Mouse (Mus musculus): ENCODE data around the gene Crtc1. TPM values are rescaled to one million over a fixed set of nuclear protein-coding genes. Genes with fewer than 3 reads are reported as not detected.

The Crtc1 gene
- total RNA-seq, 4 experiments from 2014 or later: 25.3 to 52.7 (median 36.5) TPM

DNA sequence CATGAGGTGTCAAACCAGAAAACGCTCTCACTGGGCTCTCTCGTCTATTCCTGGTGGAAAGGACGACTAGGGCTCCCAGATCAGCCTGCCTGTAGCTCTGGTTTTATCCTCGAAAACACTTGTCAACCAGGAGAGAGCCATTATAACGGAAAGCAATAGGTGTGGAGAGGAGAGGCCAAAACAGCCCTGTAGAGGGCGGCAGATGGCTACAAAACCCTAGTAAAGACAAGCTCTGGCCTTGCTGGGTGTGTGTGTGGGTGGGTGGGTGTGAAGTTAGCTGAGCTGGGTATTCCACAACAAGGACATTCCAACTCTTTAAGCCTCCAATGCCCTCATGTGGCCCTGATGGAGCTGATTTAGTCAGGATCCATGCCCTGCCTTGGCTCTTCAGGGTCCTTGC is 95.7 kb downstream of the Crtc1 start:
- no peak for DNase-seq

- DNase-seq: no peak
These were observed 96.3 kb downstream of the Crtc1 start for GRCm38 (mm10) chr8:70343076-70343475.

DNA sequence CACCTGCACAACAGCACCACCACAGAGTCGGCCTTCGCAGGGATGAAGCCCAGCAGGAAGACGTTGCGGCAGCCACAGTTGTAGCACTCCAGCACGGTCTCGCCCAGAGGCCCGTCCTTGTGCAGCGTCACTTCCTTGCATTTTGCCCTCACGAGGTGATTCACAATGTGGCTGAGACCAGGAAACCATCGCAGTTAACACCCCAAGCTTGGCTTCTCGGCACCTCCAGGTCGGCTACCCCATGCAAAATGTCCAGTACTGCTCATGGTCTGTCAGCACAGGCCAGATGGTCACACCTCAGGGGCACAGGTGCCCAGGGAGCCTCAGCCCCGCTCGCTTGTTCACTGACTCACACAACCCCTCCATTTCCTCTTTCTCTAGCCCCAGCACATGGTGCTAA is 97.4 kb downstream of the Crtc1 start:
- no peak for DNase-seq

GRCm38 (mm10) chr8:70340659-70341058 is 98.7 kb downstream of the Crtc1 start:
- no peak for DNase-seq

DNA sequence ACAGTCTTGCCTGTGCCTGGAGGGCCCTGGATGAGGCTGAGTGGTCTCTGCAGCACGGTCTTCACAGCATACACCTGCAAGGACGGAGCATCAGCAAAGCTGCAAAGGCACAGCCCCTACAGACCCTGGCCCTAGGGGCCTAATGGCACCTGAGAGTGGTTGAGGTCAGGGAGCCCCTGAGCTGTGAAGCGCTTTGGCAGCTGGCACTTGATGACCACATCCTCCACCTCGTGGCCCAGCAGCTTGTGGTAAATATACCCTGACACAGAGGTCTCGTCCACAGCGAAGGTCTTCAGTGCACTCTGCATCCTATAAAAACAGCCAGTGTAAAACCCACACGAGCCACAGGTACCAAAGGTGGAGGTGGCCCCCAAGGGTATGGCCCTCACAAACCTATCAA is 100.4 kb downstream of the Crtc1 start:
- DNase-seq: no peak

- no peak for DNase-seq
These were observed 106.5 kb downstream of the Crtc1 start for GRCm38 (mm10) chr8:70332878-70333202.

Other genes with a start within 250 kb of the Crtc1 start
- 10 to 100 TPM; 41.0 to 54.2 (median 43.1) TPM for gene Slc25a42, start 227.3 kb downstream of the Crtc1 start, total RNA-seq (2022)
- gene Sugp2, start 205.4 kb downstream of the Crtc1 start, total RNA-seq (2022): 10 to 100 TPM; 34.6 to 65.6 (median 46.1) TPM
- 10 to 100 TPM; 13.3 to 19.3 (median 16.0) TPM for gene Armc6, start 205.1 kb downstream of the Crtc1 start, total RNA-seq (2022)
- 10 to 100 TPM; 18.7 to 38.9 (median 29.2) TPM for gene Homer3, start 156.8 kb downstream of the Crtc1 start, total RNA-seq (2022)
- 10 to 100 TPM; 74.5 to 93.4 (median 86.3) TPM for gene Ddx49, start 137.1 kb downstream of the Crtc1 start, total RNA-seq (2022)
- gene Cope, start 137.1 kb downstream of the Crtc1 start, total RNA-seq (2022): 100 to 1,000 TPM; 190 to 236 (median 226) TPM
- gene Cers1, start 123.8 kb downstream of the Crtc1 start, total RNA-seq (2022): 1 to 10 TPM; 2.8 to 5.3 (median 4.1) TPM
- 1 to 10 TPM in 2 of 4 experiments, under 1 TPM in 2; 0.70 to 1.6 (median 1.1) TPM for gene Gdf1, start 109.8 kb downstream of the Crtc1 start, total RNA-seq (2022)
- gene Upf1, start 86.3 kb downstream of the Crtc1 start, total RNA-seq (2022): 10 to 100 TPM; 64.2 to 82.6 (median 76.1) TPM
- gene Comp, start 66.0 kb downstream of the Crtc1 start, total RNA-seq (2022): under 1 TPM in 3 of 4 experiments, not detected in 1; 0.17 to 0.61 (median 0.27) TPM
- gene Klhl26, start 37.4 kb upstream of the Crtc1 start, total RNA-seq (2022): 10 to 100 TPM; 27.3 to 35.8 (median 30.6) TPM
- gene Tmem59l, start 47.8 kb upstream of the Crtc1 start, total RNA-seq (2022): 10 to 100 TPM; 27.2 to 44.6 (median 31.0) TPM
- 1 to 10 TPM in 1 of 4 experiments, under 1 TPM in 2, not detected in 1; 0.51 to 1.5 (median 0.59) TPM for gene Crlf1, start 53.6 kb upstream of the Crtc1 start, total RNA-seq (2022)
- gene Rex1bd, start 67.2 kb upstream of the Crtc1 start, total RNA-seq (2022): 100 to 1,000 TPM; 126 to 165 (median 148) TPM
- 1,000 to 10,000 TPM; 1,217 to 1,378 (median 1,304) TPM for gene Uba52, start 71.2 kb upstream of the Crtc1 start, total RNA-seq (2022)
- 100 to 1,000 TPM; 352 to 405 (median 379) TPM for gene Fkbp8, start 88.1 kb upstream of the Crtc1 start, total RNA-seq (2022)
- gene Kxd1, start 88.4 kb upstream of the Crtc1 start, total RNA-seq (2022): 10 to 100 TPM; 77.1 to 86.6 (median 80.3) TPM
- gene Ell, start 99.9 kb upstream of the Crtc1 start, total RNA-seq (2022): 10 to 100 TPM; 25.2 to 38.3 (median 30.3) TPM
- 100 to 1,000 TPM; 124 to 207 (median 158) TPM for gene Isyna1, start 154.8 kb upstream of the Crtc1 start, total RNA-seq (2022)
- gene Ssbp4, start 169.3 kb upstream of the Crtc1 start, total RNA-seq (2022): 100 to 1,000 TPM in 2 of 4 experiments, 10 to 100 TPM in 2; 69.3 to 158 (median 120) TPM
- 1 to 10 TPM; 1.5 to 4.4 (median 3.2) TPM for gene Lrrc25, start 176.6 kb upstream of the Crtc1 start, total RNA-seq (2022)
- gene Gdf15, start 192.9 kb upstream of the Crtc1 start, total RNA-seq (2022): 1 to 10 TPM; 1.8 to 3.5 (median 3.0) TPM
- 100 to 1,000 TPM; 129 to 163 (median 131) TPM for gene Pgpep1, start 220.8 kb upstream of the Crtc1 start, total RNA-seq (2022)
- gene Lsm4, start 233.7 kb upstream of the Crtc1 start, total RNA-seq (2022): 100 to 1,000 TPM in 1 of 4 experiments, 10 to 100 TPM in 3; 81.4 to 101 (median 86.6) TPM